Mouse (Mus musculus) neural tube, embryonic 10.5 days (tissue): ENCODE data around the gene Fabp6.

Experiments used
- DNase-seq: peaks from one replicate; pipeline ENCODE4 v3.0.0-alpha.2; 2017; ENCODE audit warnings: low spot score; ENCODE audit errors: extremely low spot score

Gene Fabp6

DNA sequence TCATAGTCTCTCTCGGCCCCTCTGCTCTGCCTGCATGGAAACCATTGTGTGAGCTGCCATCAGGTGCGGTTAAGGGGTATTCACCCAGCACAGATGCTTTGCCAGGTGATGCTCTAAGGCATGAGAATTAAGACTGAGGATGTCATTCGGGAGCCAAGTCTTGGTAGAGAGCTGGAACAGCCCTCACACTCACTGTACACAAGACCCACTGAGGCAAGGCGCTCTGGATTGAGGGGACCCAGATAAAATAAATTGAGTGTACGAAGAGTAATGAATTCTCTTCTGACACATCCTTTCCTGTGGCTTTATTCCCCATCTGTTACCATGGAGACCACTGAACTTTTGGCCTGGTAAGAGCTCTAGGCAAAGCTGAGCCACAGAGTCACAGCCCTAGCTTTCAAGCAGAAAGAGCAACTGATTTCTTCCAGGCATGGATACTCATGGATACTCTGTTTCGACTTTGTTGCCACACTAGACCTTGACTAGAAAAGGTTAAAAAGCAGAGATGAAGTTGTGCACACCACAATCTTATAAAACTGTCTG, 11.7 kb downstream of the Fabp6 start:
- DNase-seq, result no peak

- peak; percentile 74 for DNase-seq
Observed at GRCm38 (mm10) chr11:43586324-43587090, 14.8 kb downstream of the Fabp6 start, which contains the start of gene 4933415A04Rik. Gene 4933415A04Rik (plus strand): TSS chr11:43587040.

DNA sequence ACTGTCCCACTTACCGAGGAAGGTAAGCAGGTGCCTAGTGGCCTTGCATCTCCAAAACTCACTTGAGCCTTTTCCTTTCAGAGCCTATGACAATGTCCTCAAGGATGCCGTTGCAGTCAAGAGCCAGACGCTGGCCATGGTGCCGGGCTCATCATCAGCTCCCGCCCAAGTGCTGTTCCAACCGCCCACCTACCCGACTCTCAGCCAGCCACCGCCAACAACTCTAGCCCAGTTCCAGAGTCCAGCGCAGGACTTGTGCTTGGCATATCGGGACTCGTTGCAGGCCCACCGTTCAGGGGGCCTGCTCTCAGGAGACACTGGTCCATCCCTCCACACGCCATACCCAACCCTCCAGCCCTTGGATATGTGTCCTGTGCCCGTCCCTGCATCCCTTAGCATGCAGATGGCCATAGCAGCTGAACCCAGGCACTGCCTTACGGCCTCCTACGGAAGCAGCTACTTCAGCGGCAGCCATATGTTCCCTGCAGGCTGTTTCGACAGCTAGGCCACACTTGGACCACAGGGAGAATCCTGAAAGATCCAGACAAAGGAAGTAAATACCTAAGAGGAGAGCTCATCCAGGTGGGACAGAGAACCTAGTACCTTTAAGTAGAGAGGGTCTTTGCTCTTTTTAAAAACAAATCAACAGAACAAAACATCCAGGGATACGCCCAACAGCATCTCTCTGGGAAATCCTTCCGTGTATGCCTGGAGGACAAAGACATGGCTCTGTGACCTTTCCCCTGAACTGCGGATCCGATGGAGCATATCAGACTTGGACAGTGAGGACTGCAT, 15.9 kb downstream of the Fabp6 start:
- no peak for DNase-seq

DNA sequence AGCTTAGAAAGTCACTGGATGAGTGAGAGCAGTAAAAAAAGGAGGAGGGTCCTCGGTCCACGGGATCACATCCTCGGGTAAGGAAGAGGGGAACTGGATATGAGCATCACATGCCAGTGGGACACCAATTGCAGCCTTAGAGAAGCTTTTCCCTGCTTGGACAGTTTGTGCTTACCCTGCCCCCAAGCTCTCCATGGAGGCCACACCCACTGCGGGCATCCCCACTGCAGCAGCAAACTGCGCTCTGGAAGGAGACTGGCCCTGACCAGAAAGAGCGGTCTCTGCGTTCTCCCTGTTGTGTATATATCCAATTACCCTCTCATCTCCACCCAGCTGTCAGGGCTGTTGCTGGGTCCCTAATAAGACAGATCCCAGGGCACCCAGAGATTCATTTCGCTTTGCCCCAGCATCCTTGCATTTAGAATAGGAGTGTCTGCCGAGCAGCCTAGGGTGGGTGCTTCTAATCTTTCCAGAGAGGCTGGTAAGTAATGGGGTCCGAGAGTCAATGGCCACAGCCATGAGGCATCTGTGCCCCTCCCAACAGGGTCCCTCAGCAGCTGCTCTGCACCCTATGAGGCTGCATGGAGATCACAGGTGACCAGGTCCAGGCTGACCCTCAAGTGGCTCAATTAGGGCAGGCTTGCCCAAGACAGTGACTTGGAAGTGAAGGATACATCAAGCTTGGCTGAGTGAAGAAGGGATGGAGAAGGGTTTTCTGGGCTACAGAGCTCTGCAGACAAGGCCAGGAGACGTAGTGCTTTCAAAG, 23.4 kb downstream of the Fabp6 start:
- DNase-seq, result no peak

DNA sequence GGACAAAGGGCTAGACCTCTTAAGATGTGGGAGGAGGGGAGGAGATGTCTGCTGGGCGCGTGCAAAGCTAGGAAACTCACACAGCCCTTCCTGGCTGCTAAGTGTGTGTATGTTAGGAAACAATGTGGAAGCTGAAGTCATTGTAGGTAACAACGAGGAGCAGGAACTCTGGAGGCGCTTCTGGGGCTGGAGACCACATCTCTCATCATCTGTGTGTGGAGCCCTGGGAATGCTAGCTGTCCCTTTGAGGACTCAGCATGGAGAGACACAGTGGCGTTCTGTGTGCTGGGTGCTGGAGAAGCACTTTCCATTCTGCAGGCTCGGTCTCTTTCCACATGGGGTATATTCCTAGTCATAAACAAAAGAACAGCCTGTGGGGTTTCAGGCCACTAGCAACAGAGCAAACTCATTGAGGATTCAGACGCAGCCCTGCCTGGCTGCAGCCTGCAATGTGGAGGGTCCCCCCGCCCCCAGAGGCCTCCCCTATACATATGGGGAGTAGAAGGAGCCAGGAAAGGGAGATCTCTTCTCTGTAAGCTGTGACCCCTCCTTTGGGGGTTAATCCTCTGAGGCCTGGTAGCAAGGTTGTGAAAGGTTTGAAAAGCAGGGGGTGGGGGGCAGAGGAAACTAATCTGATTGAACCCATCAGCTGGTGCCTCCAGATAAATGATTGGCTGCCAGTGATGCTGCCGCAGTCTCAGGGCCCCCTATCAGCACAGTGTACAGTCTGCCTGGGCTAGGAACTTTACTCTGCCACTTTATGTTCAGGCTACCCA, 25.8 kb downstream of the Fabp6 start:
- peak; percentile 50 for DNase-seq

GRCm38 (mm10) chr11:43575061-43575375, 26.3 kb downstream of the Fabp6 start:
- DNase-seq, result no peak

DNA sequence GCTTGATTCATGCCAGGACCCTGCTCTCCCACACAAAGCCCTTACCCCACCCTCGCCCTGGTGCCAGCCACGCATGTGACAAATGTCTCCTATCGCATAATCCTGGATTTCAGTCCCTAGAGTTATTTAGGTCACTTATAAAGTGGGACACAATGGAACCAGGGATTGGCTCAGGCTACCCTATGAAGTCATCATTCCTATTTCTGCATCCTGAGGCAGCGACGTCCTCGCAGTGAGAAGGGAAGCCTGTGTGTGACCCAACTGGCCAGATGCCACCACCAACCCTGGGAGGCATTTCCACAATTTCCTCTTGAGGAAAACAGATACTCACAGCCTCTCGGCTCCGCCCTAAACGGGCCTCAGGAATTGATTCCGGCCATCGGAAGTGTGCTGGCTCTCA, 31.7 kb downstream of the Fabp6 start:
- no peak for DNase-seq

DNA sequence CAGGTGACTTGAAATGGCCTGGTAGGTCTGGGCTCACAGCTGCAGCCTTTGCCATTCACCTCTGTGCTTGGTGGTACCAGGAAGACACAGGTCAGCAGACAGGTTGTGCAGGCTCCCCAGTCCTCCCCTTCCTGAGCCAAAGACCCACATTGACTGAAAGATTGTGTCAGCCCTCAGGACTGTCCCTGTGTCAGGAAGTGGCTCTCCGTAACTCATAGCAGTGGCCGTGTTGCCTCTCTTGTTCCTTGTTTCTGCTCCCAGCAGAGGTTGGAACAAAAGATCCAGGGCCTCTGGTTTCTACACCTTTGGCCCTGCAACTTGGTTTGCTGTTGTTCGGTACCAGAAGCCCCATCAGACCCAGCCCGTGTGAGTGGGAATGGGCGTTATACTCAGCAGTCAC, 32.2 kb downstream of the Fabp6 start:
- DNase-seq, result no peak

GRCm38 (mm10) chr11:43568263-43568662, 33.1 kb downstream of the Fabp6 start:
- DNase-seq, result no peak

- no peak for DNase-seq
Observed at GRCm38 (mm10) chr11:43566696-43567095, 34.6 kb downstream of the Fabp6 start.

- no peak for DNase-seq
Observed at GRCm38 (mm10) chr11:43565852-43566251, 35.5 kb downstream of the Fabp6 start.

- no peak for DNase-seq
Observed at GRCm38 (mm10) chr11:43565414-43565813, 35.9 kb downstream of the Fabp6 start.

- no peak for DNase-seq
Observed at GRCm38 (mm10) chr11:43563654-43564244, 37.6 kb downstream of the Fabp6 start.

GRCm38 (mm10) chr11:43559515-43560292, 41.6 kb downstream of the Fabp6 start:
- DNase-seq, result no peak

GRCm38 (mm10) chr11:43556538-43556937, 44.8 kb downstream of the Fabp6 start:
- DNase-seq, result no peak

DNA sequence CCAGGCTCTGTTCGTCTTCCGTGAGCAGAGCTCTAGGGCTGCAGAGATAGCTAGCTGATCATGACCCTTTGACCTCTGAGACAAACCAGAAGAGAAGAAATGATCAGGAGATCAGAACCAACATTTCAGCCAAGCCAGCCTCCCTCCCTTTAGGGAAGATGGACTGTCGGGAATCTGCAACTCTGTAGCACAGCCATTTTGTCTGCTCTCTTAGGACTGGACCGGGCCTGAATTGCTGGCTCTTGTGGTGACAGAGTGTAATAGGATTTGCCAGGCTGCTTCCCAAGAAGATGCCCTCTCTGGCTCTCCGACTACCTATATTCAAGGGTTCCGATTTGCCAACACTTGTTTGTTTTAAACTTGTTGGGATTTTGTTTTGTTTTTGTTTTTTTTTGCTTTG, 48.7 kb downstream of the Fabp6 start:
- no peak for DNase-seq

- DNase-seq, result no peak
Observed at GRCm38 (mm10) chr11:43551756-43552155, 49.6 kb downstream of the Fabp6 start.

- DNase-seq, result no peak
Observed at GRCm38 (mm10) chr11:43549701-43550100, 51.6 kb downstream of the Fabp6 start.

- no peak for DNase-seq
Observed at GRCm38 (mm10) chr11:43548657-43549435, 52.5 kb downstream of the Fabp6 start.
